Mouse (Mus musculus) 416B (cell line): Measurements from ENCODE around the gene Rrp36.
A peak's percentile ranks its signal among the peaks of the same experiment; 100 is the strongest.

Source experiments
- DNase-seq: peaks from one replicate; pipeline ENCODE4 v3.0.0; 2011; ENCODE audit warnings: low read depth

Rrp36 gene

GRCm38 (mm10) chr17:46646322-46646662 lies 27.9 kb downstream of the Rrp36 start:
- no peak for DNase-seq

GRCm38 (mm10) chr17:46645561-46646321 lies 28.4 kb downstream of the Rrp36 start, which contains the start of the genes Klc4 and Mrpl2:
Klc4 (minus strand) TSS chr17:46646022.
Mrpl2 (plus strand) TSS chr17:46646229.
- peak; percentile 99 for DNase-seq

GRCm38 (mm10) chr17:46644916-46645475 lies 29.2 kb downstream of the Rrp36 start:
- peak; percentile 76 for DNase-seq

GRCm38 (mm10) chr17:46644152-46644805 lies 29.9 kb downstream of the Rrp36 start:
- no peak for DNase-seq

GRCm38 (mm10) chr17:46642060-46642459 lies 32.1 kb downstream of the Rrp36 start:
- DNase-seq, result no peak

- DNase-seq, result no peak
Measured at GRCm38 (mm10) chr17:46639929-46640328, 34.2 kb downstream of the Rrp36 start.

- peak; percentile 84 for DNase-seq
Measured at GRCm38 (mm10) chr17:46636831-46637523, 37.2 kb downstream of the Rrp36 start.

GRCm38 (mm10) chr17:46629685-46630441 lies 44.3 kb downstream of the Rrp36 start:
- DNase-seq, result no peak

GRCm38 (mm10) chr17:46628791-46629684 lies 45.1 kb downstream of the Rrp36 start, which contains the start of gene Ptk7:
Ptk7 (minus strand) TSS chr17:46629504.
- DNase-seq, result no peak

GRCm38 (mm10) chr17:46628471-46628790 lies 45.7 kb downstream of the Rrp36 start:
- no peak for DNase-seq

- DNase-seq, result no peak
Measured at GRCm38 (mm10) chr17:46627409-46627808, 46.7 kb downstream of the Rrp36 start.

- no peak for DNase-seq
Measured at GRCm38 (mm10) chr17:46624598-46624997, 49.6 kb downstream of the Rrp36 start.

GRCm38 (mm10) chr17:46623819-46624557 lies 50.2 kb downstream of the Rrp36 start:
- DNase-seq, result peak; percentile 68

- DNase-seq, result peak; percentile 59
Measured at GRCm38 (mm10) chr17:46622269-46622668, 51.9 kb downstream of the Rrp36 start.

GRCm38 (mm10) chr17:46621324-46621723 lies 52.8 kb downstream of the Rrp36 start:
- DNase-seq, result no peak

- DNase-seq, result no peak
Measured at GRCm38 (mm10) chr17:46619683-46620357, 54.3 kb downstream of the Rrp36 start.

GRCm38 (mm10) chr17:46618769-46619682 lies 55.1 kb downstream of the Rrp36 start:
- no peak for DNase-seq

GRCm38 (mm10) chr17:46618394-46618768 lies 55.8 kb downstream of the Rrp36 start:
- no peak for DNase-seq
